Mouse (Mus musculus): ENCODE data around the gene Cit.
"Not testable (repeated sequence)": the region's sequence is repeated elsewhere in the genome, so short reads cannot be mapped to it uniquely, and the experiment has no call there.

The Cit gene

DNA sequence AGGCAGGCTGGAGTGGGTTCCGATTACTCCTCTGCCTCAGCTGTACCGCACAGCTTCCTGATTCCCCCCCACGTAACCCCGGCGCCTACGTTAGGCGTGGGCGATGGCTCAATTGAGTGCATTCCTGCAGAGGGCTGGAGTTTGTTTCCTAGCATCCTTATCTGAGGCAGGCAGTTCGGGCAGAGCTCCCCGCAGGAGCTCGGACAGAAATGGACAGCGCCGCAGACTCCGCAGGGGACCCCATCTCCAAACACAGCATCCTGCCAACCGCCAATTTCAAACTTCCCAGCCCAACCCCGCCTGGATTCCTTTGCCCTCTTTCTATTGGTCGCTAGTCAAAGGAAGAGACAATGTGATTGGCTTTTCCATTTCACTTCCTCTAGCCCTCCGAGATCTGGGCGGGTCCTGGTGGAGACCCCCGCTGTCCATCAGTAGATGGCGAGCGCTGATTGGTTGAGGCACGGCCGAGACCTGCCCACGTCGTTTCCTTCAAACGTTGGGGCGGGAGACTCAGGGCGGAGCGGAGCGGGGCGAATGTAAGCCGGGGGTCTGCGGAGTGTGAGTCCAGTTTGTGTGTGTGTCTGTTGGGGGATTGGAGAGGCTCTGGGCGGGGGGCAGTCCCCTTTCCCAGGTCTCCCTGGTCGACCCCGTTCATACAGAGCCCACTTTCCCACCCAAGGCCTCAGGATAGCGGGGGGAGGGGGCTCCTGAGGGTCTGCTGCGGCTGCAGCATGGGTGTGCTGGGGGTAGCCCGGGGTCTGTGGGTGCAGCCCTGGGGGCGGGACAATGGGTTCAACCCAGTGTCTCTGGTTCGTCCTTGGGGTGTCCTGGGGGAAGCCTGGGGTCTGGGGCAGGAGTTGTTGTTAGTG lies at the start of gene Cit:
Cit (plus strand) TSS at position 513 of the 869 bp plus-strand sequence.
- in situ Hi-C loops (cut with MseI, MboI) = no loop called here

DNA sequence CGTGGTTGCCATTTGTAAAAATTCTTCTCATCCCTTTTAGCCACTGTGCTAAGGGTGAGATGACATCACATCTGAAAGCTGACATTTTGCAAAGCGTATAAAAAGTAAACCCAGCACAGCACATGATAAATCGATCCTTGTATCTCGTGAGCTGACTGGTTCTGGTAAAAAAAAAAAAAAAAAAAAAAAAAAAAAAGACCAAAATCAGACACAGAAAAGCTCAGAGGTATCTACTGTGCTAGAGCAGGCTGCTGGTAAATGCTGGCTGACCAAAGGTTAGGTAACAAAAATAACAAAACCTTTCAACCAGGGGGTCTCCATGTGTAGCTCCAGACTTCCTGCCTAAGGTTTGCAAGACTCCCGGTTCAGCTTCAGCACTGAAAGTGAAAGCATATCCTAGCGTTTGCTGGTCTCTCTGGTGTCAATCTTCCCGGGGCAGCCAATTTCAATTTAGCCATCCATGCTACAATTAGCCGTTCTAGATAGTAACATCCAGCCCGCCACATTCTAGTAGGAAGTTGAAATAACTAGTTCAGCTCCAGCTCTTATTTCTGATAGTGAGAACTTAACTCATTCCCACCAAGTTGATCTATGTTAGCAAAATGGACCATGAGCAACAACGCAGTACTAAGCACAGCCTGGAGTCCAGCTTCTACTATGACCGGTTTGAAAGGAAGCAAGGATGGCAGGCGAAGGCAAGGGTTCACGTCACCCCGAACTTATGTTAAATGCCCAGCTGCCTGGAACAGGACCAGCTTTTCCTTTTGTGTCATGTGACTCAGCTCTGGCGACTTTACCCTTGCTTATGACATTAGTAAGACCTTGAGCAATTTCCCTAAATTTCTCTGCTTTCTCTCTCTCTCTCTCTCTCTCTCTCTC lies 45.8 kb upstream of the Cit start:
- in situ Hi-C loops (cut with MseI, MboI) = no loop called here

DNA sequence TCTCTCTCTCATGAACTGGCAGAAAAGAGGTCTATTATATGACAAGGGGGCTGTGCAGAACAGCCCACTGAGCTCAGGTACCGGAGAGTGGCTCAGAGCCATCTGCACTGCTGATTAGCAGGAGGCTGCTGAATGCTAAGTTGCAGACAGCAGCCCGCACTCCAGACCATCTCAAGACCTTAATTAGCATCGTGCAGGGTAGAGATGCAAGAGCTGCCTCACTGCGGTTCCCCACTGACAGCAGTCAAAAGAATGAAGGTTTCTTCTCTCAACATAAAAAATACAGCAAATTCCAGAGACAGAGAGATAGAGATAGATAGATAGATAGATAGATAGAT lies 45.2 kb upstream of the Cit start:
- in situ Hi-C loops (cut with MseI, MboI) = no loop called here

DNA sequence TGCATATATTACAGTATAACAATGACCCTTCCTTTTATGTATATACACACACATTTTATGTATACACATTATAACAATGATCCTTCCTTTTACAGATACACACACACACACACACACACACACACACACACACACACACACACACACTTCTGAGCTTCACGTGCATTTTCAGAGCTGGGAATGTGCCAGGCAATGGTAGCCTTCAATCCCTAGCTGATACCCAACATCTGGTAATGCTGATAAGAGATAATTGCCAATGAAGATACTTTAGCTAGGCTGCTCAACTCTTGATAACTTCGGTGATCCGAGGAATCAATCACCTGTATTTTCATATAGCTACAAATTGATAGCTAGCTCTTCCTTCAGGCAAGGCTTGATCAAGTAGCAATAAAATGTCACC lies 32.8 kb upstream of the Cit start:
- in situ Hi-C loops (cut with MseI, MboI) = no loop called here

DNA sequence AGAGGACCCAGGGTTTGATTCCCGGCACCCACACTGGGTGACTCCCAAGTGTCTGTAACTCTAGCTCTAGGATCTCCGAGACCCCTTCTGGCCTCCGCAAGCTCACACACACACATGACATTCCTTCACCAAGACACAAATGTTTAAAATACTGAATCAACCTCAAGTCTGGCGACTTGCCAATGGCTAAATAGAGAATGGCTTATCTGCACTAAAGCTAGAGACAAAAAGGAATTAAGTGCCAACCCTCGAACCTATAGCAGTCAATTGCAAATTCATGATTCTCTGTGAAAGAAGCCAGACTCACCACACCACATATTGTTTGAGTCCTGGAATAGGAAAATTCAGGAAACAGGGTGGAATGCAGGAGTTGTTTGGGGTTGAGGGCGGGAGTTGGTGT lies 28.1 kb upstream of the Cit start:
- in situ Hi-C loops (cut with MseI, MboI) = no loop called here

DNA sequence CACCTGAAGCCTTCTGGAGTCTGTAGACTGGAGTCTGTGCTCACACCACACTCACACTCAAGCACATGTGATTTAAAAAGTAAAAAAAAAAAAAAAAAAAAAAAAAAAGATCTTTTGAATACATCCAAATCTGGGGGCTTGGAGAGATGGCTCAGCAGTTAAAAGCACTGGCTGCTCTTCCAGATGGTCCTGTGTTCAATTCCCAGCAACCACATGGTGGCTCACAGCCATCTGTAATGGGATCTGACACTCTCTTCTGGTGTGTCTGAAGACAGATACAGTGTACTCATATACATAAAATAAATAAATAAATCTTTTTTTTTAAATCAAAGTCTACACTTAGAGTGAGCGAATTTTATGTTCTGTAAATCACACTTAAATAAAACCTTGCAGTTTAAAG lies 27.4 kb upstream of the Cit start:
- in situ Hi-C loops (cut with MseI, MboI) = not testable (repeated sequence)

DNA sequence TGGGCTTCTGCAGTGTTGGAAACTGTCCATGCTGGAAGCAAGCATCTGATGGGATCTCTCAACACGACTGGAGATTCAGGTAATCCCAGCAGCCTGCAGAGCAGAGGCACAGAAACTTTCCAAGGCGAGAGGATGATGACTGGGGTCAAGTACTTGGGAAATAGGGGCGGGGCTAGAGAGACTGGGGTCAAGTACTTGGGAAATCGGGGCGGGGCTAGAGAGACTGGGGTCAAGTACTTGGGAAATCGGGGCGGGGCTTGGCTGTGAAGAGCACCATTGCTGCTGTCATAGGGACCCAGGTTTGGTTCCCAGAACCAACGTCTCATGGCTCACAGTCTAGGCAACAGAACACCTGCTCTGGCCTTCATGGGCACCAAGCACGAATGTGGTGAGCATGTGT lies 25.1 kb upstream of the Cit start:
- in situ Hi-C loops (cut with MseI, MboI) = no loop called here

DNA sequence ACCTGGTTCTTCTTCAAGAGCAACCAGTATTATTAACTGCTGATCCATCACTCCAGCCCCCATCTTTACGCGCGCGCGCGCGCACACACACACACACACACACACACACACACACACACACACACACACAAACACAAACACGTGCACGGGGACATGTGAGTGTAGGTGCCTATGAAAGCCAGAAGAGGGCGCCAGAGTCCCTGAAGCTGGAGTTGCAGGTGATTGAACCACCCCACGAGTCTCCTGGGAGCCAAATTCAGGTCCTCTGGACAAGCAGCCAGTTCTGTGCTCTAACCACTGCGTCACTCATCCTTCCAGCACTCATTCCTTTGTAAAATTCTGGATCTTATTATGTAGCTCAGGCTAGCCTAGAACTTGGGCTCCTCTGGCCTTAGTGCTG lies 23.9 kb upstream of the Cit start:
- in situ Hi-C loops (cut with MseI, MboI) = no loop called here

DNA sequence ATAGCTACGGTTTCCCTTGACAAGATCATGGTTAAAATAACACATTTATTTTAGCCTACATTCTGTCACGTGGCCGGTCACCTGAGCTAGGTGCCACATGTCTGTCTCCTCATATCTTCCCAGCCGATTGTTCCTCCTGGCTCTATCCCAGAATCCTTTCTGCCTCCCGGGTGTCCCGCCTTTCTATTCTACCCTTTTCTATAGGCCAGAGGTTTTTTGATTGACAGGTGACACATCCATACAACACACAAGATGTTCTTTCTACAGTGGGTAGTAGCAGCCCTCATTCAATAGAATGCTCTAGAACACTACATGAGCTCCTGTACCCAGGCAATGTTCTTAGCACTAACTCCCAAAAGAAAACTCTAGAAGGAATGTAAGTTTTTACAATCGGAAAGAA lies 23.2 kb upstream of the Cit start:
- in situ Hi-C loops (cut with MseI, MboI) = no loop called here

DNA sequence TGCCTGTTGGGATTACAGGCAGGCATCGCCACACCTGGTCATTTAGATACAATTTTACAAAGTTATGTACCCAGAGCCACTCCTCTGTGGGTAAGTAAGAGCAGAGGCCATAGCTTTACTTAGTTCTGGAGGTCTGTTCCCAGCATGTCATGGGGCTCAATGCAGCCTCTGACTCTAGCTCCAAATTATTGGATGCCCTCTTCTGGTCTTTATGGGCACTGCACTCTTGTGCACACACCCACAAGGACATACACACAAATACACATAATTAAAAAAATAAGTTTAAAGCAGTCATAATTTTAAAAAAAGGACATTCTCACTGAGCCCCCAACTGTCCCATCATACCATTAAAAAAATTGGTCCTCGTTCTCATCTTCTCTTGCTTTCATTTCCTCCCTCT lies 12.3 kb upstream of the Cit start:
- in situ Hi-C loops (cut with MseI, MboI) = no loop called here

DNA sequence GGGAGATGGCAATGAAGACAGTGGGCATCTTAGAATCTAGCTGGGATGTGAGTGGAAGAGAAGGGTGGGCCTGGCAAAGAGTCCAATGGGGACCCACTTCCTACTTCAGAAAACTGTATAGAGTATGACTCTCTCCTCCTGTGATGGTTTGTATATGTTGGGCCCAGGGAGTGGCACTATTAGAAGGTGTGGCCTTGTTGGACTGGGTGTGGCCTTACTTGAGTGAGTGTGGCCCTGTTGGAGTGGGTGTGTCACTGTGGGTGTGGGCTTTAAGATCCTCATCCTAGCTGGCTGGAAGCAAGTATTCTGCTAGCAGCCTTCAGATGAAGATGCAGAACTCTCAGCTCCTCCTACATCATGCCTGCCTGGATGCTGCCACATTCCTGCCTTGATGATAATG lies 11.3 kb upstream of the Cit start:
- in situ Hi-C loops (cut with MseI, MboI) = not testable (repeated sequence)

DNA sequence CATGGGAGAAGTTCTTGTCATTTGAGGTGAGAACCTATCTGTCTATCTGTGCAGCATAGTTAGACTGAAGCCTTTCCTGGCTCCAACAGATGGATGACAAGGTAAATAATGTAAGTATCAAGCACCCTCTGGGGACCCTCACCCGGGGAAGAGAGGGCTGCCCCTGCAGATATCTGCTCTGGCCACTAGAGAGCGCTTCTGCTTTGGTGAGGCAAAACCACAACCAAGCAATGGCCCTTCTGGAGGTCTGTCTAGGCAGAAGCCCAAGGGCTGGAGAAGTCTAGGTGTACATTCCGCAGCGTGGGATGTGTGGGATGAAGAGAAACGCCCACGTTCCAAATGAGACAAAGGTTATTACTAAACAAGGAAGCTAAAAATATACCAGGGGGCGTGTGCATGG lies 9.8 kb upstream of the Cit start:
- in situ Hi-C loops (cut with MseI, MboI) = no loop called here

DNA sequence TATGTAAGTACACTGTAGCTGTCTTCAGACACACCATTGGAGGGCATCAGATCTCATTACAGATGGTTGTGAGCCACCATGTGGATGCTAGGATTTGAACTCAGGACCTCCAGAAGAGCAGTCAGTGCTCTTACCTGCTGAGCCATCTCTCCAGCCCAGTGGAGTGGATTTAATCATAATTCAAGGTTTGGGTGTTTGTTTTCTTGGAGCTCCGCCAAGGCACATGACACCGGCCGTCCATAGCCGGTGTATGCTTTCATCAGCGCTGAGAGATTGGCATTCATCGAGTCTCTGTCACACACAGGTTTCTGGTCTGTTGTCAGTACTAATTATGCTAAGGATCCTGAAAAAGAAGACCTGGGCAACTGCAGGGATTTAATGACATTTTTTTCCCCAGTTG lies 7.0 kb upstream of the Cit start:
- in situ Hi-C loops (cut with MseI, MboI) = no loop called here

DNA sequence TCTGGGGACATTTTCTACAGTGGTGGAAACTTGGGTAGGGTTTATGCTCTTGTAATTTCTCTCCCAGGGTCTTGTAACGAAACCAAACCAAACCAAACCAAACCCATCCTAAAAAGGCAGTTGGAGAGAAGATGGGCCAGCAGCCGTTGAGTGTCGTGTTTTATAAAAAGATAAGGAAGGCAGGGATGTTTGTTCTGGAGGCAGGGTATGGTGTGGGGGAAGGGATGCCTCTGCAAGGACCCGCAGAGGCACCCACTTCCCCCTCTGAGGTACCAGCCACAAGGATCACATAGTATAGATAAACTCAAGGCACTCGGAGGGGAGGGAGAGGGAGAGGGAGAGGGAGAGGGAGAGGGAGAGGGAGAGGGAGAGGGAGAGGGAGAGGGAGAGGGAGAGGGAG lies 4.6 kb upstream of the Cit start:
- in situ Hi-C loops (cut with MseI, MboI) = no loop called here

DNA sequence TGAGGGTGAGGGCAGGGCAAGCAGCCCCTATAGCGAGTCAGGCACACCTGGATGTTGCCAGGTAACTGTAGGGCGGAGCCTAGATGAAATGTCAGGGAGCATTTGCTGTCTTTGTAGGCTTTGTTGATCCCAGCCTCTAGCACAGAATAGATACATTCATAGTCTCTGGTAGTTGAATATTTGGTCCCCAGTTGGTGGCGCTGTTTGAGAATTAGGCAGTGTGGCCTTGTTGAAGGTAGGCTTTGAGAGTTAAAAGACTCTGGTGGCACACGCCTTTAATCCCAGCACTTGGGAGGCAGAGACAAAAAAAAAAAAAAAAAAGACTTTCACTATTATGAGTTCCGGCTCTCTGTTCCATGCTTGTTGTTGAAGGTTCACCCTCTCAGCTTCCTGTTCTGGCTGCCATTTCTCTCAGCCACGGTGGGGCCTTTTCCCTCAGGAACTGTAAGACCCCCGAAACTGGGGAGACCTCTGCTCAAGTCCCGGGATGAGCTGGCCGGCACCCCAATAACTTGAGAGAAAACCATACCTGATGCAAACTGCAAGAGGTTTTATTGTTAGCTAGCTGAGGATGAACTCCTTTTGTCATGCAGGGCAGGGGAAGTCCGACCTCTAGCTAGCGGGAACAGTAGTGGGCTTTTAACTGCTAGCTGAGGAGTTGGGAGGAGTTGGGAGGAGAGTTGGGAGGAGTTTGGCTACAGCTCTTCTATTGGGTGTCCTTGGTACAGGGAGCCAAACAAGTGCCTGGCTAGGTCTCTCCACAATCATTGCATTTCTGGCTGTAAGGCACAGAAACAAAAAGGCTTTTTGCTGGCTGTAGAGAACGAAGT lies 3.9 kb upstream of the Cit start:
- in situ Hi-C loops (cut with MseI, MboI) = no loop called here

DNA sequence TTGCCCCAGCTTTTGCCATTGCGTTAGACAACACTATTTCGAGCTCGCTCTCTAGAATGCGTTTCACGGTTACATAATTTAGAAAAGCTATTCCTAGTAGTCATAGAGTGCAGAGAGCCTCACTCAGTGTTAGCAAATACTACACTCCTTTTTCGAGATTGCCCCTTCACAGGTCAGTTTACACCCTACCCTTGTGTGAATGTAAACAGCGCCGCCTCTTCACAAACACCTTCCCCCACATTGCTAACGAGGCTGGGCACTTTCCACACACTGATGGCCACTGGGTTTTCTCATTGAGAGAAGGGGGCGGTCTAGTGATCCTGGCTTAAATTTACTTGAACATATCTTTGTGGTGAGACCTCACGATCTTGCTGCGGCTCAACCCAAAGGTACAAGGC lies 711 bp upstream of the Cit start:
- in situ Hi-C loops (cut with MseI, MboI) = no loop called here

DNA sequence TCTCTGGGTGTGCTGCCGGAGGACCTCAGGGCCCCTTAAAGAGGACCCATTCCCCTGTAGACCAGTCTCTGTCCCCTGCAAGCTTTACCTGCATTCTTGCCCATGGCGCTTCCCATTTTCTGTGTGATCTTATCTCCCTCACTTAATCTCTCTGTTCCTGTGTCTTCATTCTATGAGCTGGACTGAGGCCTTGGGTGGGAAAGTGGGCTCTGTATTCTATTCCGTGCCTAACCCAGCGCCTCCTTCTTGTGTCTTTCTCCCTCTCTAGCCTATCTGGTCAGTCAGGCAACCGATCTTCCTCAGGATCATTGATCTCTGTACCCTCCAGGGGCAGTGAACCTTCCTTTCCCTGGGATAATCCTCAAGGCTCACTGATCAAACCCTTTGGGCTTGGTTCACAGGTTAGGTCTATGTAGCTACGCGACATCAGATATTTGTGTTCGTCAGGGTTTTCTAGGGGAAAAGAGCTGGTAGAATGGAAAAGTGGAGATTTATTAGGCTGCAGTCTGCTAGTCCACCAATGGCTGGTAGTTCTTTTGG lies 627 bp downstream of the Cit start:
- in situ Hi-C loops (cut with MseI, MboI) = no loop called here

DNA sequence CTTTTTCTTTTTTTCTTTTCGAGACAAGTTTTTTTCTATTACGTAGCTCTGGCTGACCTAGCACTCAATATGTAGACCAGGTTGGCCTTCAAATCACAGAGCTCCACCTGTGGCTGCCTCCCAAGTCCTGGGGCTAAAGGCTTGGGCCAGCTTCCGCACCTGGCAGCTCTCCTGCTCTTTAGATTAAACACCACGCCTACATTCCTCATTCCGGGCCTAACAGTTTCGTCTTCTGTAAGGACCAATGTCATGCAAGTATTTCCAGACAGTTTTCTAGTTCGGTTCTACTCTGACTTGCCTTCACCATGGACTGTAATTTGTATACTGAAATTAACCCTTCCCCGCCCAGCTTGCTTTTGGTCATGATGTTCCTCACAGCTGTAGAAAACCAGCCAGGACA lies 2.1 kb downstream of the Cit start:
- in situ Hi-C loops (cut with MseI, MboI) = no loop called here

DNA sequence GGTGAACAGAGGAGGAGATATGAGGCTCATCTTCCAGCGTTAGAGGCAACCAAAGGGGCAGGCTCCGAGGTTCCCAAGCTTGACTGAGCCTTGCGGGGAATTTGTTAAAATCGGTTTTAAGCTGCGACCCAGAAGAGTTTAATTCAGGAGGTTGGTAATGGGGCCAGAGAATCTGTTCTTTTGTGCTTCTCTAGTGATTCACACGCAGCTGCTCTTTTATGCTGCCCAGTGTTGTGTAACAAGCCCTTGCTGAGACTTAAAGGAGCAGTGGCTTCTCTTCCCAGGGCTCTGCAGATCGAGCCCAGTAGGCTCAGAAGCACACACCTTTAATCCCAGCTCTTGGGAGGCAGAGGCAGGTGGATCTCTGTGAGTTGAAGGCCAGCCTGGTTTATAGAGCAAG lies 3.4 kb downstream of the Cit start:
- in situ Hi-C loops (cut with MseI, MboI) = no loop called here

DNA sequence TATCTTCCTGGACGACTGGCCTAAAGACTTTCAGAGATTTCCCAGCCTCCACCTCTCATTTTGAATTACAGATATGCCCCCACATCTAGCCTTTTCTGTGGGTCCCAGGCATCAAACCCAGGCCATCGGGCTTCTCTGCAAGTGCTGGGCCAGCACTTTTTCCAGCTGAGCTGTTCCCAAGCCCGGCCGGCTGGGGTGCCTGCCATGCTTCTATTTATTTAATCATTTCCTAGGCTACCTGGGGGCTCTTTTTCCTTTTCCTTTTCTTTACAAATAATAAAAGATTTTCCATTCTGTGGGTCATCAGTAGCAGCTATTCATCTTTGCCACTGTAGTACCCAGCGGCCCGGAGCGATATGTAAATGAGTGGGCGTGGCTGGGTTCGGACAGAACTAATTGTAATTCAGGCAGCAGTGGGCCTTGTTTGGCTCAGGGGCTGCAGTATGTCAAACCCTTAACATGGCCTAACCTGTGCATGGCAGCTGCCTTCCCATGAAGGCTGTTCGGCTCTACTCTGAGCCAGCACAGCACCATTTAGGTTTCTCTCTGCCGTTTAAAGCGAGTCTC lies 4.3 kb downstream of the Cit start:
- in situ Hi-C loops (cut with MseI, MboI) = no loop called here

DNA sequence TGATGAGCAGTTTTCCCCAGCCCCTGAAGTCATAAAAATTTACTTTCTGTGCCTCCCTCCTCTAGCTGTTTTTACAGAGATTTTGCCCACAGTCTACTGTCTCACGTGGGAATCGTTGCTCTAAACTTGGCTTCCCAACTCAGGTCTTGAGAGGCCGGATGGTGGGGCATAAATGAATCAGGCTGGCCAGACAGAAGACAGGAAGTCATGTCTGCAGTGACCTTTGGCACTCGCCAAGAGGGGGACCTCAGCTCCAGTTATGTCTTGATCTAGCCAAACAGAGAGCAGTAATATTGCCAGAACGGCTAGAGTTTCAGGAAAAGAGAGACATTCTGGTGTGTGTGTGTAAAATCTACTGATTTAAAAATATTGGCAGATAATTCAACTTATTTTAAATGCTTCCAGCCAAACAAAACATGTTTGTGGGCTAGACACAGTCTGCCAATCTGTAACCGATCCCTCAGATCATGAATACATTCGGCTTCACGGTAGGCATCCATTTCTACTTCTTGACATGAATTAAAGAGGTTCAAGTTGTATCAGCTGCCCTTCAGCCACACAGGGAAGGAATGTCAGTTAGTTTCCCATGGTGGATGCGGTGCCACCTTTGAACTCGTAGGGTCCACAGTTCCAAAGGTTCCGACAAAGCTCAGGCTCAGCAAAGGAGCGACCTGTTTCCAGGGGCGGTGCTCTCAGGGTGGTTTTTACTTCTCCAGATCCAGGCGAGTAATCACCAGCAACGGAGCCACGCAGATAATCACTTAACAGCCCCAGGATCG lies 5.4 kb downstream of the Cit start:
- in situ Hi-C loops (cut with MseI, MboI) = no loop called here

All from mouse trophoblast stem cell (cell line).